Mouse (Mus musculus): ENCODE results near the gene Hoxd3. TPM values are rescaled to one million over a fixed set of nuclear protein-coding genes. Genes with fewer than 3 reads are reported as not detected.

Hoxd3 gene
- total RNA-seq, 1 experiment from 2014 or later: not detected

GRCm38 (mm10) chr2:74735851-74736687, 24.3 kb downstream of the Hoxd3 start:
- no peak for ATAC-seq (ENCODE audit: extremely low read depth, insufficient number of reproducible peaks, low FRiP score, poor library complexity, severe bottlenecking)

GRCm38 (mm10) chr2:74736688-74737577, 25.2 kb downstream of the Hoxd3 start:
- no peak for ATAC-seq (ENCODE audit: extremely low read depth, insufficient number of reproducible peaks, low FRiP score, poor library complexity, severe bottlenecking)

GRCm38 (mm10) chr2:74737578-74738070, 25.9 kb downstream of the Hoxd3 start:
- no peak for ATAC-seq (ENCODE audit: extremely low read depth, insufficient number of reproducible peaks, low FRiP score, poor library complexity, severe bottlenecking)

GRCm38 (mm10) chr2:74738623-74739475, 27.1 kb downstream of the Hoxd3 start:
- no peak for ATAC-seq (ENCODE audit: extremely low read depth, insufficient number of reproducible peaks, low FRiP score, poor library complexity, severe bottlenecking)

GRCm38 (mm10) chr2:74739476-74739800, 27.7 kb downstream of the Hoxd3 start:
- ATAC-seq (ENCODE audit: extremely low read depth, insufficient number of reproducible peaks, low FRiP score, poor library complexity, severe bottlenecking): no peak

- no peak for ATAC-seq (ENCODE audit: extremely low read depth, insufficient number of reproducible peaks, low FRiP score, poor library complexity, severe bottlenecking)
Measured at GRCm38 (mm10) chr2:74739869-74740268, 28.1 kb downstream of the Hoxd3 start.

- ATAC-seq (ENCODE audit: extremely low read depth, insufficient number of reproducible peaks, low FRiP score, poor library complexity, severe bottlenecking): no peak
Measured at GRCm38 (mm10) chr2:74740311-74741091, 28.8 kb downstream of the Hoxd3 start.

- no peak for ATAC-seq (ENCODE audit: extremely low read depth, insufficient number of reproducible peaks, low FRiP score, poor library complexity, severe bottlenecking)
Measured at GRCm38 (mm10) chr2:74741252-74741978, 29.7 kb downstream of the Hoxd3 start.

- ATAC-seq (ENCODE audit: extremely low read depth, insufficient number of reproducible peaks, low FRiP score, poor library complexity, severe bottlenecking): no peak
Measured at GRCm38 (mm10) chr2:74741979-74742277, 30.2 kb downstream of the Hoxd3 start.

- ATAC-seq (ENCODE audit: extremely low read depth, insufficient number of reproducible peaks, low FRiP score, poor library complexity, severe bottlenecking): no peak
Measured at GRCm38 (mm10) chr2:74745540-74746297, 34.0 kb downstream of the Hoxd3 start.

- ATAC-seq (ENCODE audit: extremely low read depth, insufficient number of reproducible peaks, low FRiP score, poor library complexity, severe bottlenecking): no peak
Measured at GRCm38 (mm10) chr2:74746298-74746921, 34.7 kb downstream of the Hoxd3 start.

- ATAC-seq (ENCODE audit: extremely low read depth, insufficient number of reproducible peaks, low FRiP score, poor library complexity, severe bottlenecking): no peak
Measured at GRCm38 (mm10) chr2:74747006-74747405, 35.3 kb downstream of the Hoxd3 start.

- no peak for ATAC-seq (ENCODE audit: extremely low read depth, insufficient number of reproducible peaks, low FRiP score, poor library complexity, severe bottlenecking)
Measured at GRCm38 (mm10) chr2:74747661-74748141, 36.0 kb downstream of the Hoxd3 start.

GRCm38 (mm10) chr2:74748436-74748995, 36.8 kb downstream of the Hoxd3 start:
- ATAC-seq (ENCODE audit: extremely low read depth, insufficient number of reproducible peaks, low FRiP score, poor library complexity, severe bottlenecking): no peak

- ATAC-seq (ENCODE audit: extremely low read depth, insufficient number of reproducible peaks, low FRiP score, poor library complexity, severe bottlenecking): no peak
Measured at GRCm38 (mm10) chr2:74749337-74750121, 37.8 kb downstream of the Hoxd3 start.
